Comparison of ENCODE assay signal across 7 mouse cellular contexts in genomic region chr5:64802143-64802542, GRCm38 (mm10). TPM values are rescaled to one million over a fixed set of nuclear protein-coding genes. Genes with fewer than 3 reads are reported as not detected.
DNase-seq lines count a peak whose midpoint lies in the region; ATAC-seq and TF ChIP-seq lines count a peak whose summit lies in the region.

No protein-coding gene starts in this region.

- no peak for TF ChIP-seq CTCF in olfactory bulb, adult 2 months (IDR thresholded peaks at IDR 0.05; ENCODE audit: insufficient read depth, low read depth, low read length)

- peak overlapping the region; percentile 97 for H3K9ac ChIP-seq in lung, embryonic 16.5 days (ENCODE audit: low read length)
- H3K9ac ChIP-seq in forebrain, embryonic 11.5 days (ENCODE audit: low read length), result peak overlapping the region; percentile 94
- H3K9ac ChIP-seq in limb, embryonic 11.5 days (ENCODE audit: low read length), result peak overlapping the region; percentile 95

- no peaks in the 10 kb centered on the region for H3K36me3 ChIP-seq in lung, embryonic 16.5 days (ENCODE audit: control insufficient read depth, insufficient read depth, low read length)
- H3K36me3 ChIP-seq in forebrain, embryonic 11.5 days (ENCODE audit: control insufficient read depth, insufficient read depth, low read length), result no peaks in the 10 kb centered on the region
- no peaks in the 10 kb centered on the region for H3K36me3 ChIP-seq in limb, embryonic 11.5 days (ENCODE audit: control insufficient read depth, insufficient read depth, low read length)

- DNase-seq in lung, postnatal 10 days, result no peak
- no peak for DNase-seq in forebrain, embryonic 11.5 days (ENCODE audit: low spot score)
- no peak for DNase-seq in limb, embryonic 11.5 days (ENCODE audit: low spot score)
- DNase-seq in MN1 (ENCODE audit: low spot score), result no peak
- no peak for DNase-seq in cerebellum, adult 11 months

- peak overlapping the region; percentile 74 for H3K4me2 ChIP-seq in lung, embryonic 16.5 days (ENCODE audit: low read depth, low read length)
- H3K4me2 ChIP-seq in forebrain, embryonic 11.5 days (ENCODE audit: low read depth, low read length, severe bottlenecking), result peak overlapping the region; percentile 71
- peak overlapping the region; percentile 72 for H3K4me2 ChIP-seq in limb, embryonic 11.5 days (ENCODE audit: low read depth, severe bottlenecking)

- peak overlapping the region; percentile 60 for H3K4me3 ChIP-seq in lung, embryonic 16.5 days (ENCODE audit: low read length)
- H3K4me3 ChIP-seq in forebrain, embryonic 11.5 days (ENCODE audit: low read depth, low read length), result peak overlapping the region; percentile 86
- peak overlapping the region; percentile 79 for H3K4me3 ChIP-seq in limb, embryonic 11.5 days (ENCODE audit: low read depth, low read length)
- H3K4me3 ChIP-seq in olfactory bulb, adult 2 months (ENCODE audit: insufficient read depth, low read depth, low read length), result peak overlapping the region; percentile 97

- peaks cover 16% of the 10 kb centered on the region for H3K4me1 ChIP-seq in lung, embryonic 16.5 days (replicated peaks; ENCODE audit: control insufficient read depth, insufficient read depth, low read length)
- H3K4me1 ChIP-seq in forebrain, embryonic 11.5 days (replicated peaks; ENCODE audit: control insufficient read depth, insufficient read depth, low read length), result peaks cover 11% of the 10 kb centered on the region; the same call in 1 of the 2 replicates
- peaks cover 20% of the 10 kb centered on the region for H3K4me1 ChIP-seq in limb, embryonic 11.5 days (ENCODE audit: control insufficient read depth, insufficient read depth, low read length)
- peaks cover 8% of the 10 kb centered on the region; the same call in 1 of the 2 replicates for H3K4me1 ChIP-seq in olfactory bulb, adult 2 months (ENCODE audit: control insufficient read depth, insufficient read depth, low read length)

- no peak for TF ChIP-seq POLR2A in olfactory bulb, adult 2 months (IDR thresholded peaks at IDR 0.05; ENCODE audit: insufficient read depth, low read depth, low read length)

- H3K27ac ChIP-seq in lung, embryonic 16.5 days (ENCODE audit: low read length), result peak overlapping the region; percentile 94
- peak overlapping the region; percentile 98 for H3K27ac ChIP-seq in forebrain, embryonic 11.5 days (ENCODE audit: low read depth, low read length)
- peak overlapping the region; percentile 98 for H3K27ac ChIP-seq in limb, embryonic 11.5 days (replicated peaks; ENCODE audit: low read depth, low read length)
- H3K27ac ChIP-seq in olfactory bulb, adult 2 months (ENCODE audit: insufficient read depth, low read depth, low read length), result peak overlapping the region; percentile 26; the same call in 1 of the 2 replicates

- no peaks in the 10 kb centered on the region; the same call in 1 of the 2 replicates for H3K9me3 ChIP-seq in lung, embryonic 16.5 days (ENCODE audit: control insufficient read depth, low read length)
- no peaks in the 10 kb centered on the region for H3K9me3 ChIP-seq in forebrain, embryonic 11.5 days (ENCODE audit: control insufficient read depth, low read length)
- no peaks in the 10 kb centered on the region for H3K9me3 ChIP-seq in limb, embryonic 11.5 days (ENCODE audit: control insufficient read depth, low read length)

- 10% methylated on average over 8 of the region's 8 CpGs for WGBS in lung, embryonic 16.5 days
- 2% methylated on average over 8 of the region's 8 CpGs for WGBS in forebrain, embryonic 11.5 days
- 1% methylated on average over 8 of the region's 8 CpGs for WGBS in limb, embryonic 11.5 days
- 28% methylated on average over 8 of the region's 8 CpGs for whole genome bisulfite sequencing in olfactory bulb, adult 2 months

- no peak for ATAC-seq in lung, embryonic 16.5 days (ENCODE audit: low read depth)
- ATAC-seq in forebrain, embryonic 11.5 days (replicated peaks; ENCODE audit: low FRiP score), result no peak
- ATAC-seq in limb, embryonic 11.5 days (ENCODE audit: insufficient number of reproducible peaks, low FRiP score, low TSS enrichment, low read depth), result no peak

- H3K27me3 ChIP-seq in lung, embryonic 16.5 days (ENCODE audit: control insufficient read depth, insufficient read depth, low read depth, low read length), result no peaks in the 10 kb centered on the region
- H3K27me3 ChIP-seq in forebrain, embryonic 11.5 days (ENCODE audit: control insufficient read depth, insufficient read depth, low read length), result no peaks in the 10 kb centered on the region
- H3K27me3 ChIP-seq in limb, embryonic 11.5 days (ENCODE audit: control insufficient read depth, insufficient read depth, low read length), result no peaks in the 10 kb centered on the region

RNA-seq across cellular contexts. Expression of gene Klf3, which starts 1.0 kb away (rescaled TPM):
- 53.8 and 61.5 TPM in 2 replicates for polyA plus RNA-seq in lung, embryonic 16.5 days (2015; fragmentation: Nextera tagmentation; extraction: Ambion mirVana)
- 39.4 and 40.9 TPM in 2 replicates for polyA plus RNA-seq in forebrain, embryonic 11.5 days (2014; fragmentation: Nextera tagmentation; extraction: Ambion mirVana)
- polyA plus RNA-seq in limb, embryonic 11.5 days (2014; fragmentation: Nextera tagmentation; extraction: Ambion mirVana), result 38.6 and 43.6 TPM in 2 replicates
- not detected in 2 replicates for polyA plus RNA-seq in olfactory bulb, adult 2 months (2012; ENCODE audit: insufficient read depth, insufficient read length, low replicate concordance, missing spikeins)

Comparison
In these comparisons a context has a peak if more than half of its experiments do, and no peak if none do; other contexts are left out.
1. H3K27ac ChIP-seq: peak in every context shown above with its lines; median percentile 98 in forebrain, embryonic 11.5 days; 98 in limb, embryonic 11.5 days; 94 in lung, embryonic 16.5 days; 26 in olfactory bulb, adult 2 months.